Mouse (Mus musculus): ENCODE measurements around the gene Ttll13.

DNA sequence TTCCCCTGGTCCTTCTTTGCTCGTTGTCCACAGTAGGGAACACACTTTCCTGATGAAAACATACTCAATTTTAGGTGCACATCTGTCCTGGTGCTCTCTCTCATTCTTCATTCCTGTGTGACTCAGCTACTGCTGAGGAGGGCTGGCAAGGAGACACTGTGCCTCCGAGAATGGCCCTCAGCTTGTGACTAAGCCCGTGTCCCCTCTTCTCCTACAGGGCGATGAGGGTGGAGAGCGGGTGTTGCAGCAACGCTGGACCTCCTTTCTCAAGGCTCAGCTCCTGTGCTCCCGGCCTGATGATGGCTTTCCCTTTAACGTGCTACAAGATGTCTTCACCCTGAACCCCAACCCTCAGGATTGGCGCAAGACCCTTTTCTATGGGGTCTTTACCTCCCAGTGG lies 27.5 kb upstream of the Ttll13 start:
- TF ChIP-seq GATA1 (IDR thresholded peaks at IDR 0.05; ENCODE audit: borderline replicate concordance, low read length) (no peak), FLI1 (IDR thresholded peaks at IDR 0.05; ENCODE audit: low read length) (no peak)
